Comparison of ENCODE assay signal across 15 mouse cellular contexts in the genomic region with DNA sequence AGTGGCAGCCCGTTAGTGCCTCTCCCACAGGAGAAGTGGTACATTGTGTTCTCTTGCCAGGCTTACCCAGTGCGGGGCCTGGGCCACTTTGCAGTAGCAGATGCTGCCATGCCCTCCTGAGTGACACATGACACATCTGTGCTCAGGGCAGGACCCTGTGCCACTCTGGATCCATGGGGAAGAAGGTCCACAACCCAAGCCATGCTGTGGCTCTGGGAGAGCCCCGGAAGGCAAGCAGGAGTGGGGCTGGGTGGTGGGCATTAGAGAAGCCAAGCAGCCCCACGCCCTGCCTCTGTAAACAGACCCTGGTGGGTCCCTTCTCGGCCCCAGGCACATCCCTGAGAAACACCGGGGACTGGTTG. TPM values are rescaled to one million over a fixed set of nuclear protein-coding genes. Genes with fewer than 3 reads are reported as not detected.
DNase-seq lines count a peak whose midpoint lies in the region; ATAC-seq lines count a peak whose summit lies in the region.
"Had no signal": no experiment of that assay in that cellular context is flagged by ENCODE, and none has a peak within 500 bp of the region (broad histone marks: within the 10 kb centered on the region; RNA-seq: fewer than 3 reads in every experiment).

No protein-coding gene starts in this region.

- no peak overlapping the region for H3K27ac ChIP-seq in forebrain, embryonic 11.5 days (ENCODE audit: low read depth, low read length)
- H3K27ac ChIP-seq in forebrain, embryonic 13.5 days: no peak overlapping the region
- H3K27ac ChIP-seq in limb, embryonic 11.5 days (replicated peaks; ENCODE audit: low read depth, low read length): no peak overlapping the region
- H3K27ac ChIP-seq in limb, embryonic 10.5 days: no peak overlapping the region
- H3K27ac ChIP-seq in hindbrain, embryonic 14.5 days: peak overlapping the region; percentile 54
- H3K27ac ChIP-seq: embryonic facial prominence, embryonic 12.5 days; kidney, postnatal 0 days; liver, embryonic 12.5 days; midbrain, embryonic 15.5 days; stomach, postnatal 0 days had no signal

- no peaks in the 10 kb centered on the region for H3K9me3 ChIP-seq in forebrain, embryonic 11.5 days (ENCODE audit: control insufficient read depth, low read length)
- no peaks in the 10 kb centered on the region for H3K9me3 ChIP-seq in forebrain, embryonic 13.5 days (replicated peaks)
- H3K9me3 ChIP-seq in limb, embryonic 11.5 days (ENCODE audit: control insufficient read depth, low read length): no peaks in the 10 kb centered on the region
- no peaks in the 10 kb centered on the region for H3K9me3 ChIP-seq in limb, embryonic 10.5 days (replicated peaks)
- H3K9me3 ChIP-seq in hindbrain, embryonic 14.5 days (ENCODE audit: control insufficient read depth, low read length): no peaks in the 10 kb centered on the region
- H3K9me3 ChIP-seq: embryonic facial prominence, embryonic 12.5 days; forebrain, embryonic 15.5 days; liver, embryonic 12.5 days; midbrain, embryonic 15.5 days had no signal

- peaks cover 33% of the 10 kb centered on the region for H3K27me3 ChIP-seq in forebrain, embryonic 11.5 days (ENCODE audit: control insufficient read depth, insufficient read depth, low read length)
- peaks cover 33% of the 10 kb centered on the region for H3K27me3 ChIP-seq in forebrain, embryonic 13.5 days
- peaks cover 28% of the 10 kb centered on the region for H3K27me3 ChIP-seq in limb, embryonic 11.5 days (ENCODE audit: control insufficient read depth, insufficient read depth, low read length)
- H3K27me3 ChIP-seq in limb, embryonic 10.5 days (ENCODE audit: low read depth, poor library complexity, severe bottlenecking): peaks cover 35% of the 10 kb centered on the region
- peaks cover 29% of the 10 kb centered on the region for H3K27me3 ChIP-seq in hindbrain, embryonic 14.5 days (ENCODE audit: control insufficient read depth, insufficient read depth, low read length)

- H3K9ac ChIP-seq in forebrain, embryonic 11.5 days (ENCODE audit: low read length): no peak overlapping the region
- H3K9ac ChIP-seq in forebrain, embryonic 13.5 days: no peak overlapping the region
- H3K9ac ChIP-seq in limb, embryonic 11.5 days (ENCODE audit: low read length): no peak overlapping the region
- H3K9ac ChIP-seq in hindbrain, embryonic 14.5 days: peak overlapping the region; percentile 31; the same call in 1 of the 2 replicates
- H3K9ac ChIP-seq: embryonic facial prominence, embryonic 12.5 days; forebrain, embryonic 15.5 days; liver, embryonic 12.5 days; midbrain, embryonic 15.5 days had no signal

- H3K4me1 ChIP-seq in forebrain, embryonic 11.5 days (replicated peaks; ENCODE audit: control insufficient read depth, insufficient read depth, low read length): peaks cover 8% of the 10 kb centered on the region; the same call in 1 of the 2 replicates
- H3K4me1 ChIP-seq in forebrain, embryonic 13.5 days: peaks cover 38% of the 10 kb centered on the region
- H3K4me1 ChIP-seq in limb, embryonic 11.5 days (ENCODE audit: control insufficient read depth, insufficient read depth, low read length): peaks cover 13% of the 10 kb centered on the region
- peaks cover 51% of the 10 kb centered on the region for H3K4me1 ChIP-seq in limb, embryonic 10.5 days
- H3K4me1 ChIP-seq in hindbrain, embryonic 14.5 days (replicated peaks; ENCODE audit: control insufficient read depth, insufficient read depth, low read length): peaks cover 32% of the 10 kb centered on the region

- H3K36me3 ChIP-seq in forebrain, embryonic 11.5 days (ENCODE audit: control insufficient read depth, insufficient read depth, low read length): peaks cover 2% of the 10 kb centered on the region; the same call in 1 of the 2 replicates
- H3K36me3 ChIP-seq in forebrain, embryonic 13.5 days (ENCODE audit: poor library complexity, severe bottlenecking): peaks cover 49% of the 10 kb centered on the region
- peaks cover 13% of the 10 kb centered on the region for H3K36me3 ChIP-seq in limb, embryonic 11.5 days (ENCODE audit: control insufficient read depth, insufficient read depth, low read length)
- H3K36me3 ChIP-seq in limb, embryonic 10.5 days: peaks cover 57% of the 10 kb centered on the region
- H3K36me3 ChIP-seq in hindbrain, embryonic 14.5 days (replicated peaks; ENCODE audit: control insufficient read depth, insufficient read depth): peaks cover 54% of the 10 kb centered on the region

- no peak for DNase-seq in forebrain, embryonic 11.5 days (ENCODE audit: low spot score)
- peak; percentile 20 for DNase-seq in limb, embryonic 11.5 days (ENCODE audit: low spot score)
- DNase-seq in limb, embryonic 10.5 days (ENCODE audit: low spot score): no peak
- peak; percentile 73 for DNase-seq in cerebellum, adult 9-11 months
- no peak for DNase-seq in hindbrain, embryonic 14.5 days (ENCODE audit: low spot score)
- DNase-seq in liver: no peak
- DNase-seq in embryo, embryonic 10 days (ENCODE audit: low spot score): no peak

- H3K4me2 ChIP-seq in forebrain, embryonic 11.5 days (ENCODE audit: low read depth, low read length, severe bottlenecking): no peak overlapping the region
- no peak overlapping the region for H3K4me2 ChIP-seq in forebrain, embryonic 13.5 days
- H3K4me2 ChIP-seq in limb, embryonic 11.5 days (ENCODE audit: low read depth, severe bottlenecking): no peak overlapping the region
- no peak overlapping the region for H3K4me2 ChIP-seq in hindbrain, embryonic 14.5 days (replicated peaks)
- H3K4me2 ChIP-seq: embryonic facial prominence, embryonic 12.5 days; forebrain, embryonic 15.5 days; liver, embryonic 12.5 days; midbrain, embryonic 15.5 days had no signal

- 84% methylated on average over 6 of the region's 6 CpGs for WGBS in forebrain, embryonic 11.5 days
- WGBS in forebrain, embryonic 13.5 days: 84% methylated on average over 6 of the region's 6 CpGs
- WGBS in limb, embryonic 11.5 days: 95% methylated on average over 6 of the region's 6 CpGs
- WGBS in limb, embryonic 10.5 days: 93% methylated on average over 6 of the region's 6 CpGs
- 64% methylated on average over 6 of the region's 6 CpGs for WGBS in hindbrain, embryonic 14.5 days

- H3K4me3 ChIP-seq in forebrain, embryonic 11.5 days (ENCODE audit: low read depth, low read length): no peak overlapping the region
- H3K4me3 ChIP-seq in forebrain, embryonic 13.5 days: no peak overlapping the region
- H3K4me3 ChIP-seq in limb, embryonic 11.5 days (ENCODE audit: low read depth, low read length): no peak overlapping the region
- no peak overlapping the region for H3K4me3 ChIP-seq in limb, embryonic 10.5 days
- no peak overlapping the region for H3K4me3 ChIP-seq in hindbrain, embryonic 14.5 days (replicated peaks; ENCODE audit: low read length)
- H3K4me3 ChIP-seq: embryonic facial prominence, embryonic 12.5 days; forebrain, embryonic 15.5 days; liver, embryonic 12.5 days; midbrain, embryonic 15.5 days had no signal

- 0 out of 2 replicates have a peak, but pooled peaks have one; percentile 19 for ATAC-seq in forebrain, embryonic 11.5 days (replicated peaks; ENCODE audit: low FRiP score)
- ATAC-seq in forebrain, embryonic 13.5 days: no peak
- no peak for ATAC-seq in limb, embryonic 11.5 days (ENCODE audit: insufficient number of reproducible peaks, low FRiP score, low TSS enrichment, low read depth)
- ATAC-seq in hindbrain, embryonic 14.5 days (ENCODE audit: low FRiP score): no peak
- ATAC-seq: forebrain, embryonic 15.5 days; inflammation-experienced regulatory T-cells, adult 6 months had no signal

RNA-seq across cellular contexts. Expression of gene Ajm1, which starts 1.5 kb away (rescaled TPM):
- 0.28 and 0.69 TPM in 2 replicates for polyA plus RNA-seq in forebrain, embryonic 11.5 days (2014; fragmentation: Nextera tagmentation; extraction: Ambion mirVana)
- 2.2 and 3.4 TPM in 2 replicates for polyA plus RNA-seq in forebrain, embryonic 13.5 days (2015; fragmentation: Nextera tagmentation; extraction: Ambion mirVana)
- polyA plus RNA-seq in limb, embryonic 11.5 days (2014; fragmentation: Nextera tagmentation; extraction: Ambion mirVana): 0.04 TPM in 1 of 2 replicates, not detected in the other
- 0.06 and 0.08 TPM in 2 replicates for polyA plus RNA-seq in limb, embryonic 10.5 days (2016; fragmentation: Nextera tagmentation; extraction: Ambion mirVana)
- polyA plus RNA-seq in hindbrain, embryonic 14.5 days (2014; fragmentation: Nextera tagmentation; extraction: Ambion mirVana): 10.8 and 12.7 TPM in 2 replicates
- polyA plus RNA-seq: liver, embryonic 12.5 days had no signal

RNA-seq across cellular contexts. Expression of gene Phpt1, which starts 8.1 kb away (rescaled TPM):
- polyA plus RNA-seq in forebrain, embryonic 11.5 days (2014; fragmentation: Nextera tagmentation; extraction: Ambion mirVana): 144 and 164 TPM in 2 replicates
- 179 and 189 TPM in 2 replicates for polyA plus RNA-seq in forebrain, embryonic 13.5 days (2015; fragmentation: Nextera tagmentation; extraction: Ambion mirVana)
- polyA plus RNA-seq in limb, embryonic 11.5 days (2014; fragmentation: Nextera tagmentation; extraction: Ambion mirVana): 161 and 162 TPM in 2 replicates
- 157 and 161 TPM in 2 replicates for polyA plus RNA-seq in limb, embryonic 10.5 days (2016; fragmentation: Nextera tagmentation; extraction: Ambion mirVana)
- polyA plus RNA-seq in hindbrain, embryonic 14.5 days (2014; fragmentation: Nextera tagmentation; extraction: Ambion mirVana): 171 and 187 TPM in 2 replicates

RNA-seq across cellular contexts. Expression of gene Mamdc4, which starts 8.5 kb away (rescaled TPM):
- polyA plus RNA-seq in forebrain, embryonic 11.5 days (2014; fragmentation: Nextera tagmentation; extraction: Ambion mirVana): 1.3 and 5.0 TPM in 2 replicates
- polyA plus RNA-seq in forebrain, embryonic 13.5 days (2015; fragmentation: Nextera tagmentation; extraction: Ambion mirVana): 3.1 and 4.2 TPM in 2 replicates
- polyA plus RNA-seq in limb, embryonic 11.5 days (2014; fragmentation: Nextera tagmentation; extraction: Ambion mirVana): 3.1 and 7.0 TPM in 2 replicates
- polyA plus RNA-seq in limb, embryonic 10.5 days (2016; fragmentation: Nextera tagmentation; extraction: Ambion mirVana): 2.3 and 8.2 TPM in 2 replicates
- 1.3 and 1.7 TPM in 2 replicates for polyA plus RNA-seq in hindbrain, embryonic 14.5 days (2014; fragmentation: Nextera tagmentation; extraction: Ambion mirVana)

RNA-seq across cellular contexts. Expression of gene Rabl6, which starts 25.2 kb away (rescaled TPM):
- 77.1 and 81.5 TPM in 2 replicates for polyA plus RNA-seq in forebrain, embryonic 11.5 days (2014; fragmentation: Nextera tagmentation; extraction: Ambion mirVana)
- 71.7 and 72.5 TPM in 2 replicates for polyA plus RNA-seq in forebrain, embryonic 13.5 days (2015; fragmentation: Nextera tagmentation; extraction: Ambion mirVana)
- polyA plus RNA-seq in limb, embryonic 11.5 days (2014; fragmentation: Nextera tagmentation; extraction: Ambion mirVana): 59.3 and 65.6 TPM in 2 replicates
- polyA plus RNA-seq in limb, embryonic 10.5 days (2016; fragmentation: Nextera tagmentation; extraction: Ambion mirVana): 83.3 and 88.5 TPM in 2 replicates
- polyA plus RNA-seq in hindbrain, embryonic 14.5 days (2014; fragmentation: Nextera tagmentation; extraction: Ambion mirVana): 59.0 and 61.6 TPM in 2 replicates

RNA-seq across cellular contexts. Expression of gene Edf1, which starts 25.5 kb away (rescaled TPM):
- polyA plus RNA-seq in forebrain, embryonic 11.5 days (2014; fragmentation: Nextera tagmentation; extraction: Ambion mirVana): 353 and 371 TPM in 2 replicates
- 383 and 401 TPM in 2 replicates for polyA plus RNA-seq in forebrain, embryonic 13.5 days (2015; fragmentation: Nextera tagmentation; extraction: Ambion mirVana)
- 324 and 330 TPM in 2 replicates for polyA plus RNA-seq in limb, embryonic 11.5 days (2014; fragmentation: Nextera tagmentation; extraction: Ambion mirVana)
- polyA plus RNA-seq in limb, embryonic 10.5 days (2016; fragmentation: Nextera tagmentation; extraction: Ambion mirVana): 307 and 320 TPM in 2 replicates
- polyA plus RNA-seq in hindbrain, embryonic 14.5 days (2014; fragmentation: Nextera tagmentation; extraction: Ambion mirVana): 353 and 366 TPM in 2 replicates

Comparison
In these comparisons a context has a peak if more than half of its experiments do, and no peak if none do; other contexts are left out.
1. DNase-seq: peak in limb, embryonic 11.5 days (single experiment) and cerebellum, adult 9-11 months (single experiment); none in forebrain, embryonic 11.5 days (single experiment), limb, embryonic 10.5 days (single experiment), hindbrain, embryonic 14.5 days (single experiment), liver (single experiment) and embryo, embryonic 10 days (single experiment).